Mouse (Mus musculus) limb, embryonic 12.5 days (tissue): ENCODE results near the gene Olfr691. TPM values are rescaled to one million over a fixed set of nuclear protein-coding genes. Genes with fewer than 3 reads are reported as not detected.
"Not testable (repeated sequence)": the region's sequence is repeated elsewhere in the genome, so short reads cannot be mapped to it uniquely, and the experiment has no call there.

Experiments used
- ATAC-seq: fragments of 200-750 bp; cut with Nextera tagmentation; 2 replicates; pipeline ENCODE4 v1.8.0; 2017; ENCODE audit warnings: low read depth, moderate TSS enrichment; ENCODE audit not compliant: insufficient number of reproducible peaks, insufficient read depth, low FRiP score, low TSS enrichment
- H3K27ac ChIP-seq: fragments of 300-500 bp; sonication (generic); 2 replicates; pipeline ENCODE4 v1.5.1; 2016; ENCODE audit warnings: mild to moderate bottlenecking, moderate library complexity
- H3K27me3 ChIP-seq: fragments of 300-500 bp; sonication (generic); 2 replicates; pipeline ENCODE4 v1.6.1; 2016; ENCODE audit warnings: mild to moderate bottlenecking, moderate library complexity
- H3K36me3 ChIP-seq: fragments of 300-500 bp; sonication (generic); 2 replicates; pipeline ENCODE4 v1.6.1; 2016; ENCODE audit warnings: mild to moderate bottlenecking, moderate library complexity
- H3K4me1 ChIP-seq: fragments of 300-500 bp; sonication (generic); replicated peaks from 2 replicates; pipeline ENCODE4 v1.6.1; 2016
- H3K4me2 ChIP-seq: fragments of 300-500 bp; sonication (generic); 2 replicates; pipeline ENCODE4 v1.6.1; 2016; ENCODE audit warnings: mild to moderate bottlenecking, moderate library complexity
- H3K4me3 ChIP-seq: fragments of 300-500 bp; sonication (generic); replicated peaks from 2 replicates; pipeline ENCODE4 v1.5.1; 2016; ENCODE audit warnings: mild to moderate bottlenecking
- H3K9ac ChIP-seq: fragments of 300-500 bp; sonication (generic); replicated peaks from 2 replicates; pipeline ENCODE4 v1.6.1; 2016; ENCODE audit warnings: mild to moderate bottlenecking, moderate library complexity
- H3K9me3 ChIP-seq: fragments of 300-500 bp; sonication (generic); 2 replicates; pipeline ENCODE4 v1.6.1; 2016; ENCODE audit warnings: mild to moderate bottlenecking, moderate library complexity
- WGBS: fragments of 180-500 bp; shearing (Covaris S2); methylation state at CpG from one replicate; pipeline ENCODE4 v1.1.7; 2016; 5-methylcytosine and 5-hydroxymethylcytosine counted together
- polyA plus RNA-seq: library from polyadenylated mRNA; unstranded; fragments of >200 nt; fragmentation: Nextera tagmentation; extraction: Ambion mirVana; gene quantifications from 2 replicates; pipeline ENCODE4 v1.2.1, GENCODE M21; 2016

The Olfr691 gene
- polyA plus RNA-seq, 1 experiment from 2014 or later = not detected

- not testable (repeated sequence) for H3K9ac ChIP-seq, H3K4me2 ChIP-seq, ATAC-seq, H3K4me3 ChIP-seq, H3K9me3 ChIP-seq, H3K27me3 ChIP-seq, H3K36me3 ChIP-seq, H3K4me1 ChIP-seq, H3K27ac ChIP-seq
- 93% methylated on average over 1 of the region's 2 CpGs for WGBS
These were observed 14.4 kb upstream of the Olfr691 start for GRCm38 (mm10) chr7:105356487-105356886.

- not testable (repeated sequence) for H3K36me3 ChIP-seq, H3K9ac ChIP-seq, H3K4me2 ChIP-seq, H3K9me3 ChIP-seq, ATAC-seq, H3K27me3 ChIP-seq, H3K4me3 ChIP-seq, H3K27ac ChIP-seq, H3K4me1 ChIP-seq
- no CpG with 5 or more reads among the region's 5 CpGs for WGBS
These were observed 14.0 kb upstream of the Olfr691 start for GRCm38 (mm10) chr7:105356064-105356463.

GRCm38 (mm10) chr7:105342752-105343151 lies 682 bp upstream of the Olfr691 start:
- ATAC-seq = no peak
- WGBS = 70% methylated on average over 2 of the region's 2 CpGs
- Histone ChIP-seq H3K9me3 (no peaks in the 10 kb centered on the region), H3K9ac (no peak overlapping the region), H3K4me1 (no peaks in the 10 kb centered on the region), H3K27me3 (no peaks in the 10 kb centered on the region), H3K4me3 (no peak overlapping the region), H3K4me2 (no peak overlapping the region), H3K36me3 (no peaks in the 10 kb centered on the region), H3K27ac (no peak overlapping the region)

- H3K36me3 ChIP-seq = no peaks in the 10 kb centered on the region
- H3K4me2 ChIP-seq = no peak within 1 kb of the TSS
- ATAC-seq = no peak
- 78% methylated on average over 1 of the region's 1 CpGs for WGBS
- no peak within 1 kb of the TSS for H3K27ac ChIP-seq
- H3K4me3 ChIP-seq = no peak within 1 kb of the TSS
- H3K9ac ChIP-seq = no peak within 1 kb of the TSS
- no peaks in the 10 kb centered on the region for H3K9me3 ChIP-seq
- H3K4me1 ChIP-seq = no peaks in the 10 kb centered on the region
- H3K27me3 ChIP-seq = no peaks in the 10 kb centered on the region
These were observed 8.1 kb downstream of the Olfr691 start, which contains the start of gene Olfr690 for GRCm38 (mm10) chr7:105334004-105334403. TSS of gene Olfr690 (minus strand) at chr7:105334104.

GRCm38 (mm10) chr7:105325302-105325701 lies 16.8 kb downstream of the Olfr691 start:
- Histone ChIP-seq H3K36me3 (no peaks in the 10 kb centered on the region), H3K27ac (no peak overlapping the region), H3K9ac (no peak overlapping the region), H3K4me2 (no peak overlapping the region), H3K27me3 (no peaks in the 10 kb centered on the region), H3K4me1 (no peaks in the 10 kb centered on the region), H3K9me3 (no peaks in the 10 kb centered on the region), H3K4me3 (no peak overlapping the region)
- ATAC-seq = no peak
- WGBS = 74% methylated on average over 2 of the region's 2 CpGs

- Histone ChIP-seq H3K4me2 (no peak within 1 kb of the TSS), H3K4me3 (no peak within 1 kb of the TSS), H3K9ac (no peak within 1 kb of the TSS), H3K36me3 (no peaks in the 10 kb centered on the region), H3K27me3 (no peaks in the 10 kb centered on the region), H3K27ac (no peak within 1 kb of the TSS), H3K4me1 (no peaks in the 10 kb centered on the region), H3K9me3 (no peaks in the 10 kb centered on the region)
- no peak for ATAC-seq
- 88% methylated on average over 1 of the region's 1 CpGs for WGBS
These were observed 31.2 kb downstream of the Olfr691 start, which contains the start of gene Olfr689 for GRCm38 (mm10) chr7:105310865-105311264. TSS of gene Olfr689 (plus strand) at chr7:105311165.

- H3K27ac ChIP-seq = no peak overlapping the region
- H3K4me1 ChIP-seq = no peaks in the 10 kb centered on the region
- no peaks in the 10 kb centered on the region for H3K9me3 ChIP-seq
- no peaks in the 10 kb centered on the region for H3K36me3 ChIP-seq
- ATAC-seq = no peak
- no peak overlapping the region for H3K4me2 ChIP-seq
- no peaks in the 10 kb centered on the region for H3K27me3 ChIP-seq
- no peak overlapping the region for H3K4me3 ChIP-seq
- H3K9ac ChIP-seq = no peak overlapping the region
These were observed 52.0 kb downstream of the Olfr691 start for GRCm38 (mm10) chr7:105290051-105290450.

GRCm38 (mm10) chr7:105287795-105288194 lies 54.3 kb downstream of the Olfr691 start, which contains the start of gene Olfr688:
TSS of gene Olfr688 (plus strand) at chr7:105288095.
- no peak within 1 kb of the TSS for H3K9ac ChIP-seq
- no peaks in the 10 kb centered on the region for H3K9me3 ChIP-seq
- ATAC-seq = no peak
- no peak within 1 kb of the TSS for H3K4me3 ChIP-seq
- no peaks in the 10 kb centered on the region for H3K36me3 ChIP-seq
- no peak within 1 kb of the TSS for H3K27ac ChIP-seq
- no peaks in the 10 kb centered on the region for H3K4me1 ChIP-seq
- H3K4me2 ChIP-seq = no peak within 1 kb of the TSS
- 81% methylated on average over 6 of the region's 6 CpGs for WGBS
- no peaks in the 10 kb centered on the region for H3K27me3 ChIP-seq

Other genes with a start within 250 kb of the Olfr691 start
- not detected in 2 replicates for gene Olfr680-ps1, start 249.5 kb downstream of the Olfr691 start, polyA plus RNA-seq
- gene Olfr681, start 225.4 kb downstream of the Olfr691 start, polyA plus RNA-seq = not detected in 2 replicates
- not detected in 2 replicates for gene Olfr683, start 195.3 kb downstream of the Olfr691 start, polyA plus RNA-seq
- gene Olfr684, start 178.6 kb downstream of the Olfr691 start, polyA plus RNA-seq = not detected in 2 replicates
- not detected in 2 replicates for gene Olfr685, start 156.3 kb downstream of the Olfr691 start, polyA plus RNA-seq
- not detected in 2 replicates for gene Olfr686, start 134.8 kb downstream of the Olfr691 start, polyA plus RNA-seq
- gene Olfr688, start 54.2 kb downstream of the Olfr691 start, polyA plus RNA-seq = not detected in 2 replicates
- not detected in 2 replicates for gene Olfr689, start 31.1 kb downstream of the Olfr691 start, polyA plus RNA-seq
- gene Olfr690, start 8.2 kb downstream of the Olfr691 start, polyA plus RNA-seq = not detected in 2 replicates
- gene Olfr692, start 26.0 kb upstream of the Olfr691 start, polyA plus RNA-seq = not detected in 2 replicates
- gene Gm5901, start 32.8 kb upstream of the Olfr691 start, polyA plus RNA-seq = not detected in 2 replicates
- 45.5 and 47.8 TPM in 2 replicates for gene Fam160a2, start 57.8 kb upstream of the Olfr691 start, polyA plus RNA-seq
- gene Cnga4, start 62.3 kb upstream of the Olfr691 start, polyA plus RNA-seq = not detected in 2 replicates
- not detected in 2 replicates for gene Cckbr, start 83.5 kb upstream of the Olfr691 start, polyA plus RNA-seq
- gene Cavin3, start 140.0 kb upstream of the Olfr691 start, polyA plus RNA-seq = 23.2 and 24.8 TPM in 2 replicates
- 29.9 and 31.4 TPM in 2 replicates for gene Smpd1, start 212.1 kb upstream of the Olfr691 start, polyA plus RNA-seq
- gene Apbb1, start 239.4 kb upstream of the Olfr691 start, polyA plus RNA-seq = 62.7 and 66.4 TPM in 2 replicates